Mouse (Mus musculus) embryonic facial prominence, embryonic 11.5 days (tissue): Measurements from ENCODE around the gene Phactr4. TPM values are rescaled to one million over a fixed set of nuclear protein-coding genes. Genes with fewer than 3 reads are reported as not detected.

Experiments used
- ATAC-seq: fragments of 200-750 bp; cut with Nextera tagmentation; replicated peaks from 2 replicates; pipeline ENCODE4 v1.8.0; 2017; ENCODE audit warnings: low read depth; ENCODE audit not compliant: insufficient number of reproducible peaks, low FRiP score, low TSS enrichment
- DNase-seq: peaks from one replicate; pipeline ENCODE4 v3.0.0-alpha.2; 2015; ENCODE audit warnings: low spot score
- H3K27ac ChIP-seq: fragments of 300-500 bp; sonication (generic); replicated peaks from 2 replicates; pipeline ENCODE4 v1.5.1; 2014; ENCODE audit warnings: mild to moderate bottlenecking, low read depth, low read length, control low read depth
- H3K27me3 ChIP-seq: fragments of 300-500 bp; sonication (generic); 2 replicates; pipeline ENCODE4 v1.6.1; 2014; ENCODE audit warnings: mild to moderate bottlenecking, low read length, moderate library complexity, mixed read lengths; ENCODE audit not compliant: control insufficient read depth, insufficient read depth
- H3K36me3 ChIP-seq: fragments of 300-500 bp; sonication (generic); replicated peaks from 2 replicates; pipeline ENCODE4 v1.6.1; 2014; ENCODE audit warnings: low read depth, mild to moderate bottlenecking, low read length, moderate library complexity, mixed read lengths; ENCODE audit not compliant: control insufficient read depth, insufficient read depth
- H3K4me1 ChIP-seq: fragments of 300-500 bp; sonication (generic); 2 replicates; pipeline ENCODE4 v1.6.1; 2014; ENCODE audit warnings: low read length, mixed read lengths; ENCODE audit not compliant: control insufficient read depth, insufficient read depth
- H3K4me2 ChIP-seq: fragments of 300-500 bp; sonication (generic); 2 replicates; pipeline ENCODE4 v1.6.1; 2014; ENCODE audit warnings: low read depth, mild to moderate bottlenecking, control low read depth, low read length, moderate library complexity
- H3K4me3 ChIP-seq: fragments of 300-500 bp; sonication (generic); 2 replicates; pipeline ENCODE4 v1.5.1; 2014; ENCODE audit warnings: low read depth, low read length, control low read depth
- H3K9ac ChIP-seq: fragments of 300-500 bp; sonication (generic); replicated peaks from 2 replicates; pipeline ENCODE4 v1.6.1; 2014; ENCODE audit warnings: mild to moderate bottlenecking, control low read depth, low read length
- H3K9me3 ChIP-seq: fragments of 300-500 bp; sonication (generic); replicated peaks from 2 replicates; pipeline ENCODE4 v1.6.1; 2016; ENCODE audit warnings: mild to moderate bottlenecking, low read length, inconsistent platforms, mixed read lengths; ENCODE audit not compliant: control insufficient read depth
- WGBS: fragments of 180-500 bp; shearing (Covaris S2); extraction: QIAGEN DNeasy Blood & Tissue Kit; methylation state at CpG from one replicate; pipeline ENCODE4 v1.1.7; 2014; 5-methylcytosine and 5-hydroxymethylcytosine counted together
- polyA plus RNA-seq: library from polyadenylated mRNA; unstranded; fragments of >200 nt; fragmentation: Nextera tagmentation; extraction: Ambion mirVana; gene quantifications from 2 replicates; pipeline ENCODE4 v1.2.1, GENCODE M21; 2014

Phactr4 gene
- polyA plus RNA-seq, result 23.1 and 26.6 TPM in 2 replicates

GRCm38 (mm10) chr4:132421923-132422782, at the start of gene Phactr4:
Gene Phactr4, minus strand, starts transcription at chr4:132422489.
- H3K36me3 ChIP-seq, result no peaks in the 10 kb centered on the region
- H3K27ac ChIP-seq, result peak within 1 kb of the TSS; percentile 96
- no peaks in the 10 kb centered on the region for H3K27me3 ChIP-seq
- peak within 1 kb of the TSS; percentile 57 for H3K4me2 ChIP-seq
- WGBS, result under 1% methylated on average over 66 of the region's 73 CpGs
- peak within 1 kb of the TSS; percentile 80 for H3K4me3 ChIP-seq
- H3K9me3 ChIP-seq, result no peaks in the 10 kb centered on the region
- peak within 1 kb of the TSS; percentile 96 for H3K9ac ChIP-seq
- ATAC-seq, result peak; percentile 98
- peak; percentile 97 for DNase-seq
- H3K4me1 ChIP-seq, result no peaks in the 10 kb centered on the region

- Histone ChIP-seq H3K36me3 (no peaks in the 10 kb centered on the region), H3K4me2 (no peak overlapping the region), H3K27ac (no peak overlapping the region), H3K9ac (no peak overlapping the region), H3K4me1 (no peaks in the 10 kb centered on the region), H3K27me3 (no peaks in the 10 kb centered on the region), H3K4me3 (no peak overlapping the region), H3K9me3 (no peaks in the 10 kb centered on the region)
- peak; percentile 59 for DNase-seq
- 9% methylated on average over 3 of the region's 3 CpGs for WGBS
- ATAC-seq, result no peak
Measured at GRCm38 (mm10) chr4:132469873-132470272, 47.6 kb upstream of the Phactr4 start.

DNA sequence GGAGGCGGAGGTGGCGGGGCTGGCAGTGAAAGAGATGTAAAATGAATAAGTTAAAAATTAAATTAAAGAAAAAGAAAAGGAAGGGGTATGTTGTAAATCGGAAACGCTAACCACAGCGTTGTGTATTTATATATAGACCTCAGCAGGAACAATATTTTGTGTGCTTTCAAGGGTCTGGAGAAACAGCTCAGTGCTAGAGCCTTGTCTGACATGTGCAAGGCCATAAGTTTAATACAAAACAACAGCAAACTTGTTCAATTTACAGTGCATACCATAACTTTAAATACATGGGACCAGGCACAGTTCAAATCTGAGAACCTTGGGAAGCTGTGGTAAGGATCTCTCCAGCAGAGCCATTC, 41.9 kb upstream of the Phactr4 start:
- DNase-seq (no peak), ATAC-seq (no peak)
- peak overlapping the region; percentile 6 for H3K4me2 ChIP-seq
- H3K4me1 ChIP-seq, result no peaks in the 10 kb centered on the region; the same call in 1 of the 2 replicates
- H3K4me3 ChIP-seq, result peak overlapping the region; percentile 77
- no peak overlapping the region for H3K27ac ChIP-seq
- peaks cover 5% of the 10 kb centered on the region for H3K36me3 ChIP-seq
- no peaks in the 10 kb centered on the region for H3K27me3 ChIP-seq
- H3K9ac ChIP-seq, result peak overlapping the region; percentile 26; the same call in 1 of the 2 replicates
- no peaks in the 10 kb centered on the region for H3K9me3 ChIP-seq
- 0% methylated on average over 5 of the region's 5 CpGs for WGBS

GRCm38 (mm10) chr4:132463430-132464254, 41.4 kb upstream of the Phactr4 start, which contains the start of gene Med18:
Gene Med18, minus strand, starts transcription at chr4:132463921.
- ATAC-seq (peak; percentile 93), DNase-seq (peak; percentile 97)
- no peaks in the 10 kb centered on the region for H3K9me3 ChIP-seq
- H3K36me3 ChIP-seq, result peaks cover 7% of the 10 kb centered on the region
- H3K4me1 ChIP-seq, result no peaks in the 10 kb centered on the region; the same call in 1 of the 2 replicates
- no peaks in the 10 kb centered on the region for H3K27me3 ChIP-seq
- H3K27ac ChIP-seq, result 0 out of 2 replicates have a peak within 1 kb of the TSS, but pooled peaks have one; percentile 22
- under 1% methylated on average over 44 of the region's 44 CpGs for WGBS
- H3K4me3 ChIP-seq, result peak within 1 kb of the TSS; percentile 77
- peak within 1 kb of the TSS; percentile 76 for H3K4me2 ChIP-seq
- H3K9ac ChIP-seq, result peak within 1 kb of the TSS; percentile 83

DNA sequence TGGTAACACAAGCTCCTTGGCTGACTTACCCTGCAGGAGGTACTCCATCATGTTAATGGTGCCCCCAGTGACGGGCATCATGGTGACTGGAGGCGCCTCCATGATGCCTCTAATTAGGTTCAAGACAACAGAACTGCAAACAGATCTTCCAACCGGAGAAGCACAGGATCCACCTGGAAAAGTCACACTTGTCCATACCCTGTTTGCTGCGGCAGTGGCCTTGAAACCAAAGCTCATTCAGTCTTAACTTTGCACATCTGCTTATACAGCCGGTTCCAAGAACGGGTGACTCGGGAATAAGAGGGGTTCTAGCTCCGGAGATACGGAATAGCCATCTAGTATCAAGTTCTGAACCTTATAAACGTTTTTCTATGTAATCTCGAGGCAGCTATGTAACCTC, 40.5 kb upstream of the Phactr4 start:
- Histone ChIP-seq H3K36me3 (peaks cover 7% of the 10 kb centered on the region), H3K9me3 (no peaks in the 10 kb centered on the region), H3K27me3 (no peaks in the 10 kb centered on the region), H3K4me2 (peak overlapping the region; percentile 76), H3K4me3 (peak overlapping the region; percentile 77), H3K9ac (peak overlapping the region; percentile 83), H3K4me1 (no peaks in the 10 kb centered on the region; the same call in 1 of the 2 replicates), H3K27ac (no peak overlapping the region)
- DNase-seq (no peak), ATAC-seq (no peak)
- 13% methylated on average over 11 of the region's 11 CpGs for WGBS

GRCm38 (mm10) chr4:132460225-132460624, 37.9 kb upstream of the Phactr4 start:
- ATAC-seq (no peak), DNase-seq (no peak)
- WGBS, result 90% methylated on average over 8 of the region's 8 CpGs
- no peaks in the 10 kb centered on the region; the same call in 1 of the 2 replicates for H3K4me1 ChIP-seq
- no peak overlapping the region for H3K27ac ChIP-seq
- H3K9ac ChIP-seq, result no peak overlapping the region
- no peaks in the 10 kb centered on the region for H3K9me3 ChIP-seq
- no peaks in the 10 kb centered on the region for H3K27me3 ChIP-seq
- peaks cover 7% of the 10 kb centered on the region for H3K36me3 ChIP-seq
- H3K4me3 ChIP-seq, result no peak overlapping the region
- H3K4me2 ChIP-seq, result no peak overlapping the region

DNA sequence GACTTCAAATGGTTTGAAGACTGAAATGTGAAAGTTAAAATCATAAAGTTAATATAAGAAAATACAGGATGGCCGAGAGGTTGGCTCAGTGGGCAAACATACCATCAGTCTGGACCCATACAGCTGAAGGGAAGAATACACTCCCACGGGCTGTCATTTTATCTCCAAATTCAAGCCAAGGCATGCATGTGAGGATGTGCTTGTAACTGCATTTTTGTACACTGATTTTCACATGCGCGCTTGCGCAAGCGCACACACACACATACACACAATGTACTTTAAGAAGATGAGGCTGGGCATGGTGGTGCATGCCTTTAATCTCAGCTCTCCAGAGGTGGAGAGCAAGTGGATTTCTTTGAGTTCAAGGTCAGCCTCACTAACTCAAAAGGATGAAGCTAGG, 33.3 kb upstream of the Phactr4 start:
- no peaks in the 10 kb centered on the region for H3K27me3 ChIP-seq
- H3K4me1 ChIP-seq, result no peaks in the 10 kb centered on the region
- ATAC-seq (no peak), DNase-seq (no peak)
- H3K36me3 ChIP-seq, result peaks cover 7% of the 10 kb centered on the region
- no peak overlapping the region for H3K4me2 ChIP-seq
- no peaks in the 10 kb centered on the region for H3K9me3 ChIP-seq
- WGBS, result 93% methylated on average over 6 of the region's 6 CpGs
- H3K4me3 ChIP-seq, result no peak overlapping the region
- no peak overlapping the region for H3K9ac ChIP-seq
- H3K27ac ChIP-seq, result no peak overlapping the region
